Mouse (Mus musculus) fat pad, adult 2 months (tissue): ENCODE measurements at regions not wholly inside any gene's neighbourhood (a gene's known extent, or its start where the extent isn't known, plus 50 kb on each side); places are given as distances from the start of the nearest gene placed in this dataset.

Experiments
- DNase-seq: peaks from one replicate; pipeline ENCODE4 v3.0.0-alpha.2; 2011; ENCODE audit warnings: low read depth, low spot score; ENCODE audit errors: extremely low read depth

DNA sequence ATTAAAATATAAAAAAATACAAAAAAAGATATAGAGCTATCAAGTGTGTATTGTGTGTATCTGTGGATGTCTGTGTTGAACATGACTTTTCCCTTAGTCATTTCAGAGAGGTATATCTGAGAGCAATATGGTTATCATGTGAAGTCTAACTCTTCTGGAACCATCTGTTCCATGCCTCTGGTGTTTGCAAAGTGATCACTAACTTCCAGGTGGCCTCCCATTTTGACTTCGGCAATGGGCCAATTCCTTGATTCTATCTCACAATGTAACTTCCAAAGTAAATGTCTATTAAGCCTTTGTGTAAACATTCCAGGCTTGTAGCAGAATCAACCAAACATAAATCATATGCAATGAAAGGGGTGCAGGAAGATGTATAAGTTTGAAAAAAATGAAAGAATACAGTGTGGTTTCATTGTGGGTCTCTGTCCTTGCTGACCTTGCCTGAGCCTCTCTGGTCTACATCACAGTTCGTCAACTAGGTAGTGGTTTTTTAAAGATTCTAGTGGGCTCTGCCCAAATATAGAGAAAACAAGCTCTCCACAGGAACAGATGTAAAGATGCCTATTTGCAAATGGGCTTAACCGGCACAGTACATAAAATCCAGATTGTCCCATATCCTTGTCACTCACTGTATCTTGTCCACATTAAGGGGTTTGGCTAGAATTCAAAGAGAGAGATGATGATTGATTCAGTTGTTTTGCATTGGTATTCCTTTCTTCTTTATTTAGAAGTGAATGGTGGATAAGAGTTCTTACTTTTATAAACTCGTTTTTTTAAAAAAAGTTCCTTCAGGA, 185.2 kb upstream of the Jag1 start:
- peak; percentile 30 for DNase-seq

DNA sequence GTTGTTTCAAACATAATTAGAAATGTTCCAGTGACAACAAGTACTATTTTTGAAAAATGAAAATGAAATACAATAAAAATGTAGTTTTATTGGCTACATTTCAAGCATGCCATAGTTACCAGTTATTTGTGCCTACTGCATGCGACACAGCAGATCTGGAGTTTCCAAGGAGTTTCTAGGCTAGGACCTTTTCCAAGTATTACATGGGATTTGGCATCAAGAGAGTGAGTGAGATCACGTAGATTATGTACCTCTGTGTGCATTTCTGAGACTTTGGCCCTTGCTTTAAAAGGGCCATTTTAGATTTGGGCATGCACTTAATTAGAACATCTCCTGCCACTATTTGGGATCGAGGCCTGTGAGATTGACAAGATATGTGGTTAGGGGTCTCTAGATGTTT, 172.8 kb upstream of the Jag1 start:
- DNase-seq: no peak

DNA sequence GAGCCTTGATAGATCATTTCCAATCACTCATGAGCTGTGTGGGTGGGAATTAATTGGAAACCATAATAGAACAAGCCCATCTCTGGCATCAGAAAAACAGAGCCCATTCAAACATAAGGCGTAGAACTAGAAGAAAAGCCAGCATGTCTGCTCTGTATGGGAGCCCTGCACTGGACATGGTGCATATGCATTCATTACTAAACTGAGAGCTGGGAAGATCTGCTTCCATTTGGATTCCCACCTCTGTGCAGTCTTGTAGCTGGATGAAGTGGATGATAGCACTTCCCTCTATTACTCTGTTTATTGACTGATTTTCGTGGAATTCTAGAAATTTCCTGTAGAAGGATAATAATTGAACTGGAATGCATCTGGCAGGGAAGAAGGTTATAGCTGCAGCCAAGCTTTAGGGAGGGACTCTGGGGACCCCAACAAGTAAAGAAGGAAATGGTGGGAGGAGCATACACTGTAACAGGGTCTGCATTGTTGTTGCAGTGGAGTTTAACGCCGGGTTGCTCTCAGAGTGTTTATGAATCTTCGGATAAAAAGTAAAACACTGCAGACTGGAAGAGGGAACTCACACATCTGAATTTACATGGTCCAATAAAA, 155.2 kb upstream of the Jag1 start:
- DNase-seq: no peak

DNA sequence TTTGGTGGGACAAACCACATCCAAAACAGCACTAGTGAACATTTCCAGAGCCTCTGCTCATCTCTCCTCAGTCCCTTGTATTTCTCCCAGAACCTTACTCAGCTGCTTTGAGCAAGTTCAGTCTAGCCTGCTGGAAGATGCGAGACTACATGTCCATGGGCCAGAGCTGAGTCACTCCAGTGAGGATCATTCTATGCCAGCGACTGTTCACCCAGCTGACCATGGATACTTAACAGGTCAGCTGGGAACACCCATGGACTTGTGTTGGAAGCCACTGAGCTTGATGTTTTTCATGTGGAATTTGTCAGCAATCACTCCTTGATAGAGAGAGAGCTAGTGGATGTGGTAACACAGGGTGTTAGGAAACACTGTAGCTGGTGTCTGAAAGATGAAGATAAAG, 146.5 kb upstream of the Jag1 start:
- DNase-seq: no peak

DNA sequence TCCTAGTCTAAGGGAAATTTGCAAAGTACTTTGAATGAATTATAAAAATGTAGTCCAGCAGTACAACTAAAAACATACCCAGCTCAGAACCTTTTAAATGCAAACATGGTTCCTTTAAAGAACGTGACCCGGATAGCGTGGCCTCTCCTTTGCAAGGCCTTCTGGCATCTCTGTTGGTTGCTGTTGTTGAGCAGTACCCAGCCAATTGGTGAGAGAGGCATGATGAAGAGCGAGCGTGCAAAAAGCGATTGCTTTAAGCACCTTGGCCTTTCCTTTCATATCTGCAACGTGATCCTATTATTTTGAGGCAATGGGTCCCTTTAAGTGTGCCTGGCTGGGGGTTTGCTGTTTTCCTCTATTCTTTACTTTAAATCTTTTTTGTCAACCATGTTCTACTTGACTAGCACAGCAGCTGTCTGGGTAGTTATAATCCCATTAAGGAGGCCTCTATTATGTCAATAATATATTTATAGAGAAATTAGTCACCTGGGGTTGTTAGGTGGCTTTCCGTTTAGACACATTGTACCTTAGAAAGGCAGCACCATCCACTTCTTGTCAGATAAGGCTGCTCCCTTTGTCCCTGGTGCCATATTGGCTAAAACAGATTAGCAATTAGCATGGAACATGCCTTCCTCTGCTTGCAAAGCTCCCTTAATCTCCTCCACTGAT, 141.5 kb upstream of the Jag1 start:
- no peak for DNase-seq

DNA sequence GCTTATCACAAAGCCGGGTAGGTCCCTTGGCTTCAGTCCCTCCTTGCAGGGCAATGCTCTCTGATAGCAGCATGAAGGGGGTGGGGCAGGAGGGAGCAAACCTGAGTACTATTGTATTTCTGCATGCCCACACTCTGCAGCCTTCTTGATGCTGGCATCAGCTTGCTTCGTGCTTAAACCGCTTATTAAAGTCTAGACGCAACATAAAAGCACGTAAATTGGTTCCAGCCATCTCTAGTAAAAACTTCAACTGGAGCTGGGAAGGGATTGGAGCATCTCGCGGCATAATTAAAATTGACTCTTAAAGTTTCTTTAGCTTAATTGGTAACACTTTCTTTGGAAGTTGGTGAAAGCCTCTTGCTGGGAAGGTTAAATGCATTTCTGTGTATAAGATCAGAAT, 131.5 kb upstream of the Jag1 start:
- no peak for DNase-seq

DNA sequence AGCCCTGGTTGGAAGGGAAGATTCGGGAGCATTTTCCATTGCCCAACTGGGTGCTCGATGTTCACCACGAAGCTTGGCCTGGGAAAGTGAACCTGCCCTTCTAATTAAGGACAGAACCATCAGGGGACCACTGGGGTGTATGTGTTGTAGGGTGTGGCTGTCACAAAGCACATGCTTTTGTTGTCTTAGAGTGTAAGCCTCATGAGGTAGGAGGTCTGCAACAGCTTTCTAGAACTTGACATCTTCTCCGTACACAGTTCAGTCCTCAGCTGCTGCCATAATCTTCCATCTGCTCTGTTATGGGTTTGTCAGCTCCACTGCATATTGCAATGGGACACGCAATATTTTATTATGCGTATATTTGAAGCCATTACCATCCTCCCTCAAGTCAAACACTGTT, 127.9 kb upstream of the Jag1 start:
- no peak for DNase-seq

DNA sequence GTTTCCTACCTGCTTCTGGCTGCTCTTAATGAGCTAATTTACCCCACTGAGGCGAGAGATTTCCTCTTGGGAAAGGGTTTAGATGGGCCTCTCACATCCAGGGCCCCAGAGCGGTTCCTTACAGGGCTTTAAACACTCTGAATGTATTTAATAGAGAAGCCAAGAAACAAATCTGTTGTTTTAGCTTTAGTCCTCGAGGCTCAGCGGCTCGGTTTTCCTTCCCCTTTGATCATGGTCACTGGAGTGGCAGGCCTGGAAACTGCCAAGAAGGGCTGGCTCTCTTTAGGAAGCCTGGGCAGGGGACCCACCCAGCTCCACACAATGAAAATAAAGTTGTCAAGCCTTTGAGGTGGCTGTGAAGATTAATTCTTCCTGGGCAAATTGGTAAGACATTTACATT, 127.5 kb upstream of the Jag1 start:
- no peak for DNase-seq

DNA sequence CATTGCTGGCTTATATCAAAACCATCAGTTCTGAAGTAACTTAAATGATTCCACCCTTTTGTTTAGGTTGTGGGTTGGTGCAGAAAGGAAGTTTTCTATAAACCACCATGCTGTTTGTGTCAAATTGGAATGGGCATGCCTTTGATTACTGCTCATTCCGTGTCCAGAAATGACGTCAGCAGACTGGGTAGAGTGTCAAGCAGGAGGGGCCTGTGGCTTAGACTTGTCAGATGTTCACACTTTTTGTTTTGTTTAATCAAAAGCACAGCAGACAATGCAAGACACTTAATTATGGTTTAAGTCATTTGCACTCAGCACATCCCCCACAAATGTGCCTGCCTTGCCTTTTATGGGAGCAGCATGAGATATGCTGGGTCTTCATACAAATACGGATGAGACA, 120.5 kb upstream of the Jag1 start:
- DNase-seq: no peak

DNA sequence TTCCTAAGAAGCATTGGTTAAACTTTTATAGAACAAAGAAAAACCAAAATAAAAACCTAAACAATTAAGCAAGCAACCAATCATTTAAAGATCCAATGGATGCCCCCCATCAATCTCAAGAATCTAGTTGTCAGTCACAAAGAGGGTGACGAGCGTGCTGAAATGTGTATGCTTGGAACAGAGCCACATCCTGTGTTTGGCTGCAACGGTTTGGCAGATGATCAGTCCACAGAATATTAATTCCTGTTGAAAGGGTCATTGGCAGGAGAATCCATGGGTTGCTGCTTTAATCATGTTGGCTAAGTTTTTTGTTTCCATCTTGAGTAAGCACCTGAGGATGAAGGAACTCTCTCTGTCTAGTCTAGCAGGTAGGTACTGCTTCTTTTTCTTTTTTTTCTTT, 117.5 kb upstream of the Jag1 start:
- DNase-seq: no peak

DNA sequence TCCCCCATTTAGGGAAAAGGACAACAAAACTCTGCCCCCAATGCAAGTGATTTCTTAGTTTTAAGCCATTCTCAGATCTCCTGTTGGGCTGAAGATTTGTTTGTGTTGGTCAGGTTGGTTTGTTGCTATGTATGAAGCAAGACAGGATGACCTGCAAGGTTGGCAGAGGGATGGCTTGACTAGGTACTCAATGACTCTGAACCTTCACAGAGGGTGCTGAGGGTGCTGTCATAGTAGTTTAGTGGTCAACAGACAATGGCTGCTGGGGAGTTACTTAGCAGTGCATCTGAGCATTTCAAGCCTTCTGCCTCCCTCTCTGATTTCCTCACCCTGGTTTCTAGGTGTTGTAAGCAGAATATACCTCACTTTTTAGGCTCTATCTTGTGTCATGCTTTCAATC, 114.7 kb upstream of the Jag1 start:
- no peak for DNase-seq

DNA sequence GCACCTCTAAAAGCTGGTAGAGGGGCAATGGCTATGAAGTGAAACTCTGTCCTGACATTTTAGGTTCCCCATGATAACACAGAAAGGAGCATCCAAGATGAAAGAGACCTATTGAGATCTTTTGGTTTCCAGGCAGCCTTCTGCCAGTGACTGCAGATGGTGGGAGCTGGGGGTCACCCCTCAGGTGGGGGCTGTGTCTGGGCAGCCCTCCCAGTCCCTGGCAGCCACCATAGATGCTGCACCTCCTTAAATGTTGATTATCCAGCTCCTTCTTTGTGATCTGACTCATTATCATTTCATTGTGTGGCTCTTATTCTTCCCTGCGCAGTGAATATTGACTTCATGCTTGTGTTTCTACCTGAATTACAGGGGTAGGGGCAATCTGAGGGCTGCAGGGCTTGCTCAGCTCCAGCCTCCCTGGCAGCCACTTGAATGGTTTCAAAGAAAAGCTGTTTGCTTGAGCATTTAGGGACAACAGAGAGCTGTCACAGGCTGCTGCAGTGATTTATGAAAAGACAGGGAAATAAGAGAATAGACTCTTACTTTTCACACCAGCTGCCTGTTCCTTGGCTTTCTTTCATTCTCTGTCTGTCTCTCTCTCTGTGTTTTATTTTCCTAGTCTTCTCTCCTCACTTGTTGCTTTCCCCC, 113.1 kb upstream of the Jag1 start:
- DNase-seq: no peak

DNA sequence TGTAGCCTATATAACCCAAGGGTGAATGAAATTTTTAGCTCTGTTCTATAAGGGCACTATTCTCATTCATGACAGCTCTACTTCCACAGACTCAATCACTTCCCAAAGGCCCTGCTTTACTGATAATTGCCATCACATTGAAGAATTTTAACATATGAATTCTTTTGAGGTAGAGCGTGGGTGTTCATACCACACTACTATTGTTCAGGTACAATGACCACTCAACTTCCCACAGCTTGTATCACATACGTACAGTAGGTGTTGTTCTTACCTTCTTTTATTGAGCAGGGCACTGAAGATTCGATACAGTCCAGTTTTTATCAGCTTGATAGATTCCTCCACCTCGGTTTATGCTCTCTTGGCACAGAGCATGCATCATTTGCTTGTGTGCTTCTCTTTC, 111.1 kb upstream of the Jag1 start:
- DNase-seq: no peak

DNA sequence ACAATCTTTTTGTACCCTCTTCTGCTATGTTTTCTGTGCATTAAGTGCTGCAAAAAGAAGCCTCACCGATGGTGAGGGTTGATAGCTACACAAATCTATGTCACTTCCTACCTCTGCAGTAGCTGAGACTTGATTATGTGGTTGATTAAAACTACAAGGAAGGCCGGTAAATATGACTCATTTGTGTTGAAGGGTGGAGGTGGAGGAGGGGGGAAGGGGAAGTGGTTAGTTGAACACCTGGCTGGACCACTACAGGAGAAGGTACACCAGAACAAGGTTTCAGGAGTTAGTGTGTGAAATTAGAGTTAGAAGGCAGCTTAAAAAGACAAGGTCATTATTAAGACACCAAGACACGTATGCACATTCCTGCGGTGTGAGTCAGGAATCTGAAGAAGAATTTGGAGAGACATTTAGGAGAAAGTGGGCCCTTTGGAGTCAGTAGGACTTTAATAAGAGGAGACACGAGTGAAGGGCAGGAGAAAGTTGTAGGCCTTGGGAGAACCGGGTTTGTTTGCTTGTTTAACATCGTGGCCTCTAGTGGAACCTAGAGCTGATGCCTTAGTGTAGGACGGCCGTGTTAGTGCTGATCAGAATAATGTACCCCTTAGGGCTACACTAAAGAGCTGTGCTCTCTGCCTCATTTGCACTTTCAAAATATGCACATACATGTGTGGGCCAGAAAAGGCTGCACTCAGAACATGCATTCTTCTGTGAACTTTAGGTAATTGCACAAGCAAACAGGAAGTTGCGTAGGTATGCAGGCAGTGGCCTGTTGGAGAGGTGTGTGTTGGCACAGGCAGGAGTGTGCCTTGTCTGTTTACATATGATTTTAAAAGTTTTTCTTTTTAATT, 108.5 kb upstream of the Jag1 start:
- peak; percentile 11 for DNase-seq

DNA sequence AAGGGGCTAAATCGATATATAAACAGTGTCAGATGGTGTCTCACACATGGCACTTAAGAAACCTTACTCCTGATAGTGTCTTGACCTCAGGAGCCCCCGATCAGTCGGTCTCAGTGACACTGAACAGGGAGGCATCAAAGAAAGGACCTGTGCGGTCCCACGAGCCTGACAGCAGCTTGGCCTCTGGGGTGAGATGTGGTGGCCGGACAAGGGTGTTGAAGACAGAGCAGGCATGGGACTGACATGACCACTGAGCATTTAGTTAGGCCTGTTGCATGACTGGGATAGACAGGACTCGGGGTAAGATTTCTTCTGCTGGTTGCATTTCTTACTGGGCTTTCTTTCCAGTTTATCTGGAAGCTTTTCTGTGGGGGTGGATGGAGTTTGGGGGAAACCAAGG, 99.3 kb upstream of the Jag1 start:
- DNase-seq: no peak

DNA sequence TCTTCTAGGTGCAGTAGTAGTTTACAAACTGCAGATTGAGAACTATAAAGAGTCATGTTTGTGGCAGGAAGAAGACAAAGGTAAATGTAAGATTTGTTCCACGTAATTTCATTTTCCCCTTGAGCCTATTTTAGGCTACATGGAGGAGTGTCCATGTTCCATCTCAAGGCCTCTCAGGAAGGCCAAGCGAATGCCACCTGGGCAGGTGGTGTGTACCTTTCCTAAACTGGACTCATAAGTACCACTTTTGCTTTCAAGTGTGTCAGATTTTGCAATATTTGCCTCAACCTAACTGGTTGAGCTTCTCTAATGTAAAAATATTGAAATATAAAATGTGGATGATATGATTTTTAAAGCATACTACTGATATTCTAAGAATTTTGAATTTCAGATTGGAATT, 91.4 kb upstream of the Jag1 start:
- DNase-seq: no peak

DNA sequence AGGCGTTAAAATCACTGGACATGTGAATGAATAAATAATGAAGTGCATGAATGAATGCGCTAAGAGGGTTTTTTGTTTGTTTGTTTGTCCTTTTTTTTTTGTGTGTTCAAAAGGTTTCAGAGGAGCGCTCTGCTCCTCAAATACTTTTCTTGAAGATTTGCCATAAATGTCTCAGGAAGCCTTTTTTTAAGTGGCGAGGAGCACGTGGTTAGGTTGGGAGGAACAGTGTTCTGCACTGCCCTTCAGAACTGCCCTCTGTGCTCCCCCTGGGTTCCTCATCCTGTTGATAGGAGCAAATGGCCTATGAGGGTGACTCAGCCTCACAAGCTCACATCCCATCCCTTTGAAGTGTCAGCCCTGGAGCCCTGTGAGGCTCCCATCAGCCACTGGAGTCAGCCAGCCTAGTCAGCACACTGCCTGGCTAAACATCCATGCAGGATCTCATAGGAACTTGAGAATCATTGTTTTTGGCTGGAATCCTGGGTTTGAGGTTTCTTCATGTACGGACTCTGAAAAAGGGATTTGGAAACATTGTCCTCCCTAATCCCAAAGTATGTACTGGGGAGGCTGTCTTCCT, 87.9 kb upstream of the Jag1 start:
- peak; percentile 10 for DNase-seq

DNA sequence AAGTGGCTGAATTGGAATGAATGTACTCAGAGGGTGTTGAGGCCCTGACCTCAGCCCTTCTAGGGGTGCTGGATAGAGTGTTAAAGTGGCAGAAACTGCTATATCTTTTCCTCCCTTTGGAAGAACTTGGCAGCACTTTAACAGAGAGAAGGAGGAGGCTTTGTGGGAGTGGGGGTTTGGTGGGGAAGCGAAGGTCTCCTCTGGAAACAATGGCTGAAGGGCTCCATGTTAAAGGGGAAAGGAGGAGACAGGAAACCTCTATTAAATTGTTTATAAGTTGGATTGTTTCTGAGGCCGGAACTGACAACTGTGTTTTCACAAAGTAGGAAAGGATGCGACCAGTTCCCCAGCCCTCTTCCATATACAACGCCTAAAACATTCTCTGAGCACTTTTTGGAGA, 83.7 kb upstream of the Jag1 start:
- DNase-seq: no peak

DNA sequence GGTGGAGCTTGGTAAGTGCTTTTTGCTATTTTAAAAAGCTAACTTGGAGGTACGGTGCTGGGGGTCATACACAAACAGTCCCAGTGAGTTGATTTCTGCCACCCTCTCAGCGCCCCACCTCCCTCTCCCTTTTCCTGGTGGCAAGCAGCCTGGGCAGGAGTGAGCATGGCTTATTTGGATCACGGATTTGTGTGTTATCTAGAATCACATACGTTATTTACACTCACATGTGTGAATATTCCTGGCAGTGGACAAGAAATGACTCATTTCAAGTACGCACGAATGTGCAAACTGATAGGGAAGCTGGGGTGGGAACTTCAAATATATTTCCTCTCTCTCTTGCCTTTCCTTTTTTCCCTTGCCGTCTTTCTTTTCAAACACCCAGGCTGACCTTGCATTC, 75.7 kb upstream of the Jag1 start:
- DNase-seq: no peak

DNA sequence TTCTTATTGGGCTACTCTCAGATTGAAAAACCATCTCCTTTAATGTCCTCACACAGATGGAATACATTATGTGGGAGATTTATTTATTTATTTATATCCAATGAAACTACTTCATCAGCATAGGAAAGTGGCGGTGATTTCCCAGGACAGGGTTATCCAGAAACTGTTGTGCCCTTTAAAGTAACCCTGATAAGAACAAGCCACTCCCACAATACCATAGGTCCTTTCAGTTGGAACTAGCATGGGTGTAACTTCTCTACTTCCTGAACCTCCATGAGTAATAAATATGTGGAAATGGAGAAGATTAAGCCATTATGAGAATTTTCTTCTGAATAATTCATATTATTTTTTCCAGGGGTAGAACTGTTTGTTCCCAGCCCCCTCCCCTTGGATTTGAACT, 52.7 kb upstream of the Jag1 start:
- no peak for DNase-seq

DNA sequence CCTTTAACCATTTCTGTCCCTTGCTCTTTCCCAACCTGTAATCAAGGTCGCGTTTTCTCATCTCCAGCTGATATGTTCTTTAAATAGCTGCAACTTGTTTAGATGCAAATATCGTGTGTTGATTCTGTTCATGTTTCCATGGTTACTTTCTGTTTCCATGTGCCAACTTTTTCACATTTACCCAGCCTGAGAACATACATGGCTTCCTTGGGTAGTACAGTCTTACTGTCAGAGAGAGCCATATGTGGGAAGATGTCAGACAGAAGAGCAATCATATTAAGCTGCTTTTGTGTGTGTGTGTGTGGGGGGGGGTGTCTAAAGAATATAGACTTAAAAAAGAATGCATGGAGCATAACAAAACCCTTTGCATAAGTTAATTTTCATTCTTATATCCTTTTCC, 52.2 kb upstream of the Jag1 start:
- no peak for DNase-seq
